Mouse (Mus musculus): ENCODE measurements around the gene Sik3. TPM values are rescaled to one million over a fixed set of nuclear protein-coding genes. Genes with fewer than 3 reads are reported as not detected.

Gene Sik3
- total RNA-seq, 2 experiments from 2014 or later, result 95.0 to 103 TPM

- intact Hi-C loops (cut with DNase I), result no loop called here
These were observed 161.3 kb downstream of the Sik3 start for GRCm38 (mm10) chr9:46173919-46174318.

GRCm38 (mm10) chr9:46174770-46175294 lies 162.2 kb downstream of the Sik3 start:
- intact Hi-C loops (cut with DNase I), result no loop called here
- no peak for DNase-seq (ENCODE audit: low spot score in 2 of 2)

More at GRCm38 (mm10) chr9:46173919-46174318, 161.3 kb downstream of the Sik3 start:
- no peak for DNase-seq (ENCODE audit: low spot score in 2 of 2)

- intact Hi-C loops (cut with DNase I), result no loop called here
- DNase-seq (ENCODE audit: low spot score in 2 of 2), result no peak
These were observed 162.7 kb downstream of the Sik3 start for GRCm38 (mm10) chr9:46175300-46175699.

- no peak for DNase-seq (ENCODE audit: low spot score in 2 of 2)
- intact Hi-C loops (cut with DNase I), result no loop called here
These were observed 163.3 kb downstream of the Sik3 start for GRCm38 (mm10) chr9:46175938-46176375.

GRCm38 (mm10) chr9:46176613-46177012 lies 164.0 kb downstream of the Sik3 start:
- intact Hi-C loops (cut with DNase I), result no loop called here
- DNase-seq (ENCODE audit: low spot score in 2 of 2), result no peak

GRCm38 (mm10) chr9:46178595-46178994 lies 166.0 kb downstream of the Sik3 start:
- intact Hi-C loops (cut with DNase I), result no loop called here
- DNase-seq (ENCODE audit: low spot score in 2 of 2), result no peak

GRCm38 (mm10) chr9:46181297-46181696 lies 168.7 kb downstream of the Sik3 start:
- intact Hi-C loops (cut with DNase I), result no loop called here

GRCm38 (mm10) chr9:46184542-46184941 lies 171.9 kb downstream of the Sik3 start:
- no peak for DNase-seq (ENCODE audit: low spot score in 2 of 2)
- intact Hi-C loops (cut with DNase I), result no loop called here

More at GRCm38 (mm10) chr9:46181297-46181696, 168.7 kb downstream of the Sik3 start:
- no peak for DNase-seq (ENCODE audit: low spot score in 2 of 2)

GRCm38 (mm10) chr9:46185191-46185590 lies 172.6 kb downstream of the Sik3 start:
- intact Hi-C loops (cut with DNase I), result no loop called here
- DNase-seq (ENCODE audit: low spot score in 2 of 2), result peak; percentile 26 to 34

GRCm38 (mm10) chr9:46186387-46186786 lies 173.8 kb downstream of the Sik3 start:
- intact Hi-C loops (cut with DNase I), result no loop called here
- DNase-seq (ENCODE audit: low spot score in 2 of 2), result no peak

- intact Hi-C loops (cut with DNase I), result no loop called here
- no peak for DNase-seq (ENCODE audit: low spot score in 2 of 2)
These were observed 175.8 kb downstream of the Sik3 start for GRCm38 (mm10) chr9:46188370-46188769.

GRCm38 (mm10) chr9:46188956-46189355 lies 176.3 kb downstream of the Sik3 start:
- intact Hi-C loops (cut with DNase I), result no loop called here
- DNase-seq (ENCODE audit: low spot score in 2 of 2), result no peak

GRCm38 (mm10) chr9:46189381-46189780 lies 176.8 kb downstream of the Sik3 start:
- no peak for DNase-seq (ENCODE audit: low spot score in 2 of 2)
- intact Hi-C loops (cut with DNase I), result no loop called here

- intact Hi-C loops (cut with DNase I), result loop anchor here (1.0 kb wide), 1 partner anchor 188 kb away; no protein-coding TSS in a partner anchor
- DNase-seq (ENCODE audit: low spot score in 2 of 2), result no peak
These were observed 178.6 kb downstream of the Sik3 start for GRCm38 (mm10) chr9:46191234-46191633.

- peak; percentile 34 to 51 for DNase-seq (ENCODE audit: low spot score in 2 of 2)
- intact Hi-C loops (cut with DNase I), result loop anchor here (1.0 kb wide), 1 partner anchor 188 kb away; no protein-coding TSS in a partner anchor
These were observed 179.0 kb downstream of the Sik3 start for GRCm38 (mm10) chr9:46191644-46192043.

- intact Hi-C loops (cut with DNase I), result no loop called here
- no peak for DNase-seq (ENCODE audit: low spot score in 2 of 2)
These were observed 180.0 kb downstream of the Sik3 start for GRCm38 (mm10) chr9:46192642-46193041.

- intact Hi-C loops (cut with DNase I), result no loop called here
- no peak for DNase-seq (ENCODE audit: low spot score in 2 of 2)
These were observed 182.2 kb downstream of the Sik3 start for GRCm38 (mm10) chr9:46194809-46195208.

- no peak for DNase-seq (ENCODE audit: low spot score in 2 of 2)
- intact Hi-C loops (cut with DNase I), result no loop called here
These were observed 184.1 kb downstream of the Sik3 start for GRCm38 (mm10) chr9:46196699-46197169.

- intact Hi-C loops (cut with DNase I), result no loop called here
- peak; percentile 24 to 46 for DNase-seq (ENCODE audit: low spot score in 2 of 2)
These were observed 185.8 kb downstream of the Sik3 start for GRCm38 (mm10) chr9:46198461-46198860.

- intact Hi-C loops (cut with DNase I), result no loop called here
- no peak for DNase-seq (ENCODE audit: low spot score in 2 of 2)
These were observed 186.3 kb downstream of the Sik3 start for GRCm38 (mm10) chr9:46198936-46199335.

- no peak for DNase-seq (ENCODE audit: low spot score in 2 of 2)
- intact Hi-C loops (cut with DNase I), result no loop called here
These were observed 187.0 kb downstream of the Sik3 start for GRCm38 (mm10) chr9:46199609-46200008.
